Mouse (Mus musculus) CH12.LX (cell line): ENCODE measurements at regions not wholly inside any gene's neighbourhood (a gene's known extent, or its start where the extent isn't known, plus 50 kb on each side); places are given as distances from the start of the nearest gene placed in this dataset.

Experiments
- DNase-seq: peaks from one replicate; pipeline ENCODE4 v3.0.0-alpha.2; 2013; ENCODE audit errors: extremely low read depth
- H3K27ac ChIP-seq: 2 replicates; pipeline ENCODE4 v1.5.1; 2012; ENCODE audit warnings: low read depth, mild to moderate bottlenecking, control low read depth, moderate library complexity; ENCODE audit not compliant: insufficient read depth
- H3K27me3 ChIP-seq: replicated peaks from 2 replicates; pipeline ENCODE3; 2012; ENCODE audit warnings: inconsistent platforms
- H3K36me3 ChIP-seq, 2 experiments: replicated peaks in 1 of 2; 2 replicates each; pipeline versions ENCODE3 to v1.6.1; 2012; ENCODE audit warnings: inconsistent platforms in 1 of 2, low read length in 1 of 2, mild to moderate bottlenecking in 1 of 2, mixed read lengths in 1 of 2, moderate library complexity in 1 of 2; ENCODE audit not compliant: control insufficient read depth in 1 of 2, insufficient read depth in 1 of 2
- H3K4me1 ChIP-seq, 2 experiments: 2 replicates each; pipeline ENCODE4 v1.6.1; 2012; ENCODE audit warnings: inconsistent platforms in 1 of 2, moderate library complexity in 1 of 2; ENCODE audit not compliant: insufficient read depth in 2 of 2, control insufficient read depth in 1 of 2
- H3K4me2 ChIP-seq: 2 replicates; pipeline ENCODE4 v1.6.1; 2012; ENCODE audit warnings: low read depth, mild to moderate bottlenecking, control low read depth; ENCODE audit not compliant: poor library complexity, insufficient read depth, severe bottlenecking
- H3K4me3 ChIP-seq, 3 experiments: fragments of 150-350 bp in 1 of 3; sonication (generic) in 1 of 3; replicated peaks in 1 of 3; 2 replicates each; pipeline versions ENCODE3 to v1.5.1; 2011 to 2012; ENCODE audit warnings: low read depth in 2 of 3, low read length in 2 of 3, mild to moderate bottlenecking in 2 of 3, moderate library complexity in 2 of 3, control low read depth in 1 of 3, improper control_type of control experiment in 1 of 3, inconsistent platforms in 1 of 3, mixed read lengths in 1 of 3; ENCODE audit not compliant: poor library complexity in 1 of 3
- H3K79me2 ChIP-seq: replicated peaks from 2 replicates; pipeline ENCODE4 v1.6.1; 2012; ENCODE audit warnings: mild to moderate bottlenecking, moderate library complexity; ENCODE audit not compliant: control insufficient read depth, poor library complexity, insufficient read depth, severe bottlenecking; ENCODE audit errors: extremely low read depth
- H3K9ac ChIP-seq: 2 replicates; pipeline ENCODE4 v1.6.1; 2012; ENCODE audit warnings: low read depth, mild to moderate bottlenecking, control low read depth, moderate library complexity; ENCODE audit not compliant: insufficient read depth
- H3K9me3 ChIP-seq: replicated peaks from 2 replicates; pipeline ENCODE3; 2012; ENCODE audit warnings: low read length, inconsistent platforms, mixed read lengths
- CHD1 ChIP-seq: IDR thresholded peaks from 2 replicates; pipeline ENCODE4 v1.6.1; 2012; ENCODE audit warnings: low read depth, low read length, improper control_type of control experiment, inconsistent platforms
- E2F4 ChIP-seq: IDR thresholded peaks from 2 replicates; pipeline ENCODE4 v1.6.1; 2011; ENCODE audit warnings: low read depth, low read length, improper control_type of control experiment; ENCODE audit not compliant: insufficient replicate concordance
- ELF1 ChIP-seq: IDR thresholded peaks from 2 replicates; pipeline ENCODE4 v1.6.1; 2014; ENCODE audit warnings: low read depth, mild to moderate bottlenecking, inconsistent platforms, low read length, improper control_type of control experiment
- ETS1 ChIP-seq: conservative IDR thresholded peaks from 2 replicates; pipeline ENCODE4 v1.6.1; 2012; ENCODE audit warnings: low read depth, mild to moderate bottlenecking, inconsistent platforms, low read length, improper control_type of control experiment, moderate library complexity
- HCFC1 ChIP-seq: IDR thresholded peaks from 2 replicates; pipeline ENCODE4 v1.6.1; 2012; ENCODE audit warnings: low read depth, mild to moderate bottlenecking, inconsistent platforms, low read length, improper control_type of control experiment
- IRF4 ChIP-seq: IDR thresholded peaks from 2 replicates; pipeline ENCODE4 v1.6.1; 2014; ENCODE audit warnings: low read depth, mild to moderate bottlenecking, inconsistent platforms, low read length, improper control_type of control experiment
- JUN ChIP-seq: IDR thresholded peaks from 2 replicates; pipeline ENCODE4 v1.6.1; 2011; ENCODE audit warnings: low read depth, mild to moderate bottlenecking, low read length, improper control_type of control experiment, moderate library complexity; ENCODE audit not compliant: insufficient read depth
- JUND ChIP-seq: conservative IDR thresholded peaks from 2 replicates; pipeline ENCODE4 v1.6.1; 2011; ENCODE audit warnings: low read depth, low read length, improper control_type of control experiment
- MAFK ChIP-seq: IDR thresholded peaks from 2 replicates; pipeline ENCODE4 v1.6.1; 2011; ENCODE audit warnings: low read length, improper control_type of control experiment; ENCODE audit not compliant: insufficient replicate concordance
- MAX ChIP-seq: IDR thresholded peaks from 2 replicates; pipeline ENCODE4 v1.6.1; 2011; ENCODE audit warnings: low read length, improper control_type of control experiment
- MAZ ChIP-seq: IDR thresholded peaks from 2 replicates; pipeline ENCODE4 v1.6.1; 2012; ENCODE audit warnings: low read depth, mild to moderate bottlenecking, inconsistent platforms, low read length, improper control_type of control experiment, moderate library complexity
- MEF2A ChIP-seq: IDR thresholded peaks from 2 replicates; pipeline ENCODE4 v1.6.1; 2014; ENCODE audit warnings: low read depth, mild to moderate bottlenecking, inconsistent platforms, low read length, improper control_type of control experiment, borderline replicate concordance
- MXI1 ChIP-seq: IDR thresholded peaks from 2 replicates; pipeline ENCODE4 v1.6.1; 2011; ENCODE audit warnings: mild to moderate bottlenecking, low read depth, low read length, improper control_type of control experiment
- MYC ChIP-seq: IDR thresholded peaks from 2 replicates; pipeline ENCODE4 v1.6.1; 2011; ENCODE audit warnings: low read depth, mild to moderate bottlenecking, improper control_type of control experiment, low read length
- NELFE ChIP-seq: IDR thresholded peaks from 2 replicates; pipeline ENCODE4 v1.6.1; 2011; ENCODE audit warnings: low read depth, low read length, improper control_type of control experiment
- NRF1 ChIP-seq: IDR thresholded peaks from 2 replicates; pipeline ENCODE4 v1.6.1; 2014; ENCODE audit warnings: low read depth, mild to moderate bottlenecking, inconsistent platforms, low read length, improper control_type of control experiment, moderate library complexity
- POLR2A ChIP-seq: IDR thresholded peaks from 2 replicates; pipeline ENCODE4 v1.6.1; 2011; ENCODE audit warnings: low read depth, mild to moderate bottlenecking, improper control_type of control experiment, low read length
- POLR2AphosphoS2 ChIP-seq: IDR thresholded peaks from 2 replicates; pipeline ENCODE4 v1.6.1; 2011; ENCODE audit warnings: low read depth, low read length, improper control_type of control experiment
- RAD21 ChIP-seq: IDR thresholded peaks from 2 replicates; pipeline ENCODE4 v1.6.1; 2011; ENCODE audit warnings: low read depth, mild to moderate bottlenecking, low read length, improper control_type of control experiment, moderate library complexity
- SIN3A ChIP-seq: IDR thresholded peaks from 2 replicates; pipeline ENCODE4 v1.6.1; 2012; ENCODE audit warnings: low read length, improper control_type of control experiment, inconsistent platforms
- TBP ChIP-seq: conservative IDR thresholded peaks from 2 replicates; pipeline ENCODE4 v1.6.1; 2011; ENCODE audit warnings: low read depth, low read length, improper control_type of control experiment
- TCF12 ChIP-seq: IDR thresholded peaks from 2 replicates; pipeline ENCODE4 v1.6.1; 2014; ENCODE audit warnings: low read depth, mild to moderate bottlenecking, inconsistent platforms, low read length, improper control_type of control experiment
- UBTF ChIP-seq: IDR thresholded peaks from 2 replicates; pipeline ENCODE4 v1.6.1; 2012; ENCODE audit warnings: low read depth, mild to moderate bottlenecking, inconsistent platforms, low read length, improper control_type of control experiment, moderate library complexity
- USF1 ChIP-seq: IDR thresholded peaks from 2 replicates; pipeline ENCODE4 v1.6.1; 2014; ENCODE audit warnings: low read depth, mild to moderate bottlenecking, inconsistent platforms, low read length, improper control_type of control experiment
- USF2 ChIP-seq: conservative IDR thresholded peaks from 2 replicates; pipeline ENCODE4 v1.6.1; 2011; ENCODE audit warnings: low read depth, low read length, improper control_type of control experiment
- ZC3H11A ChIP-seq: IDR thresholded peaks from 2 replicates; pipeline ENCODE4 v1.6.1; 2012; ENCODE audit warnings: low read depth, mild to moderate bottlenecking, inconsistent platforms, low read length, improper control_type of control experiment
- ZKSCAN1 ChIP-seq: IDR thresholded peaks from 2 replicates; pipeline ENCODE4 v1.6.1; 2012; ENCODE audit warnings: low read depth, inconsistent platforms, low read length, improper control_type of control experiment, borderline replicate concordance
- ZNF384 ChIP-seq: IDR thresholded peaks from 2 replicates; pipeline ENCODE4 v1.6.1; 2012; ENCODE audit warnings: low read depth, low read length, improper control_type of control experiment, inconsistent platforms
- dilution Hi-C: fragments of 300-500 bp; cut with MboI; formaldehyde crosslinking; loops from 2 replicates; pipeline ENCODE4 v1.14.3; 2020; ENCODE audit warnings: low sequenced_read_pairs; ENCODE audit not compliant: extremely low pct_unique_long_range_greater_than_20kb, extremely low pct_ligation_motif_present
- in situ Hi-C: fragments of 300-500 bp; cut with MboI; formaldehyde crosslinking; loops from 3 replicates; pipeline ENCODE4 v1.14.3; 2019; ENCODE audit warnings: low sequenced_read_pairs, low pct_ligation_motif_present, low pct_unique_long_range_greater_than_20kb, mixed read lengths

DNA sequence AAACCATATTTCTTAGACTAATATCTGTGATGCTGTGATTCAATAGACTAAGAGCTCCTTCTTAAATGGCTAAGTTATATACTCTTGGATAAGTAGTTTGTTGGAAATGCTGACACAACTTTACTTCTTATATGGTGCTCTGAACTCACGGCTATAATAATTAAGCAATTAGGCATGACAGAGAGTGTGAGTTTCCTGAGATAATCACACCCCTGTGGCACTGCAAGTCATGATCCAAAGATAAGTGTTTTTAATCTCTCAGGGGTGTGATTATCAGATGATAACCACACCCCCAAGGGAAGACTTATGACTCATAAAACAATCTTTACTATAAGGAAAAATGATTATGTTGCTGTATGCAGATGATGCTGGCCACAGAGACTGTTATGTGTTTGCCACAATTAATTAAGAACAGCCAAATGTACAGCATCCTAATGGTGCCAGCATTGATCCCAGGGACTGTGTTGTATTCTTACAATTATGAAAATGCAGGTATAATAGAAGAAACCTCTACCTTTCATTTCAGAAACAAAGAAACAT lies 234.3 kb downstream of the Anxa1 start:
- H3K4me3 ChIP-seq: no peak overlapping the region
- no peaks in the 10 kb centered on the region for H3K27me3 ChIP-seq
- H3K4me2 ChIP-seq: no peak overlapping the region
- no peak for TF ChIP-seq ZKSCAN1
- no peak for TF ChIP-seq MAFK
- TF ChIP-seq IRF4: no peak
- no peak for TF ChIP-seq E2F4
- no peak for TF ChIP-seq POLR2A
- TF ChIP-seq TCF12: no peak
- no peak for TF ChIP-seq TBP
- no peak for TF ChIP-seq MAZ
- TF ChIP-seq MXI1: no peak
- TF ChIP-seq RAD21: no peak
- TF ChIP-seq MAX: no peak
- no peak for TF ChIP-seq HCFC1
- no peak for TF ChIP-seq CHD1
- TF ChIP-seq JUND: no peak
- no peak for TF ChIP-seq ZC3H11A
- TF ChIP-seq JUN: no peak
- TF ChIP-seq SIN3A: no peak
- H3K79me2 ChIP-seq: no peaks in the 10 kb centered on the region
- in situ Hi-C loops: no loop called here
- H3K9ac ChIP-seq: no peak overlapping the region
- dilution Hi-C loops: no loop called here
- H3K36me3 ChIP-seq: no peaks in the 10 kb centered on the region
- no peaks in the 10 kb centered on the region for H3K9me3 ChIP-seq
- no peak for DNase-seq
- peaks cover 0 to 4% of the 10 kb centered on the region in 2 experiments; a peak in 1 of 4 replicates for H3K4me1 ChIP-seq
- no peak overlapping the region for H3K27ac ChIP-seq

DNA sequence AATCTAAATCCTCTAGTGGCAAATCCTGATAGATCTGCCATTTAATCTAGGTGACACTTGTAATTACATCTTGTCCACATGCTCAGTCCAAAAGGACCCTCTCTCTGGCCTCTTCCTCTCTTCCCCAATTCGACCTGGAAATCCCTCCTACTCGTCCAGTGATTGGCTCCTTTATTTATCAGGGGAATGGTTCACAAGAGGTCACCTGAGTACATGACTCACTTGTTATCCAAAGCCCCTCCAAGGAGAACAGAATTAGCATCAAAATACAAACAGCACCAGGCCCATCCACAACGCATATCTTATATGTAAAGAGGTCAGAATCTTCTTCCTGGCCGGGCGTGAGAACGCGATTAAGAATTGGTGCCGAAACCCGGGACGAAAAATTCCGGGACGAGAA lies 251.2 kb downstream of the Anxa1 start:
- no peaks in the 10 kb centered on the region for H3K4me1 ChIP-seq
- TF ChIP-seq ZKSCAN1 (no peak), SIN3A (no peak), ELF1 (no peak), TCF12 (no peak), NRF1 (no peak), NELFE (no peak), USF2 (no peak), MYC (no peak), ZNF384 (no peak), UBTF (no peak), ZC3H11A (no peak), TBP (no peak), ETS1 (no peak), JUND (no peak), POLR2AphosphoS2 (no peak), E2F4 (no peak), MAX (no peak), MAZ (no peak), USF1 (no peak), MEF2A (no peak)
- H3K36me3 ChIP-seq: no peaks in the 10 kb centered on the region
- no peak overlapping the region for H3K4me3 ChIP-seq
- H3K27me3 ChIP-seq: no peaks in the 10 kb centered on the region
- no peak for DNase-seq
- H3K27ac ChIP-seq: no peak overlapping the region
- H3K4me2 ChIP-seq: no peak overlapping the region
- H3K79me2 ChIP-seq: no peaks in the 10 kb centered on the region
- dilution Hi-C loops: no loop called here
- H3K9ac ChIP-seq: no peak overlapping the region
- H3K9me3 ChIP-seq: no peaks in the 10 kb centered on the region
- in situ Hi-C loops: no loop called here
